Mouse (Mus musculus): Measurements from ENCODE around the gene Iqcf3.
A peak's percentile ranks its signal among the peaks of the same experiment; 100 is the strongest.

The Iqcf3 gene

DNA sequence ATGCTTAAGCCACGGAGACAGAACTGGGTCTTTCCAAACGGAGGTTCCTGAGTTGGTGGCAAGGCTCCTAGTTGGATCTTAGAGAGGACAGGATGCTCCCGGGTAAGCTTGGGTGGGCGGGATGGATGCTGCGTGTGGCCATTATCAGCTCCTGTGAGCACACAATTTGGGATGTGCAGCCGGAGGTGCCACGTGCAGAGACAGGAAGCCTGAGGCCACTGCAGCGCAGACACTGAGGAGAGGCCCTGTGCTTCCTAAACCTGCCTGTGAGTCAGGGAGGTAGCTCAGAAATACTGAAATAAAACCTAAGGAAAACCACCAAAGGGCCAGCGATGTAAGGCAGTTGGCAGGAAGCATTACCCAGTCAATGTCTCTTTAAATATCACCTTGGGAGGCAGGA is 91.7 kb downstream of the Iqcf3 start:
- DNase-seq, result peak; percentile 36

DNA sequence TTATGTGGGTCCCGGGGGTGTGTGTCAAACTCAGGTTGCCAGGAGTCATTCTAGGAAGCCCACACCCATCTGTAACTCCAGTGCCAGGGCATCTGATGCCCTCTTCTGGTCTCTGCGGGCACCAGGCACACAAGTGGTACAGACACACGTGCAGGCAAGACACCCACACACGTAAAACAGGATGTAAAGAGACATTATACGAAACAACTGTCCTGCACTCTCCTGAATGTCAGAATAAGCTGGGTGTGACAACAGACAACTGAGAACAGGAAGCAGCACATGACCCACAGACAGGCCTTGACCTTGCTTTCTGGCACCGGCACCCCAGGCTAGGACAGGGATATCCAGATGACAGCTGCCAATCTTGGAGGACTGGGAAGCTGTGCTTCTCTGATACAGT is 92.1 kb downstream of the Iqcf3 start:
- peak; percentile 53 for DNase-seq

DNA sequence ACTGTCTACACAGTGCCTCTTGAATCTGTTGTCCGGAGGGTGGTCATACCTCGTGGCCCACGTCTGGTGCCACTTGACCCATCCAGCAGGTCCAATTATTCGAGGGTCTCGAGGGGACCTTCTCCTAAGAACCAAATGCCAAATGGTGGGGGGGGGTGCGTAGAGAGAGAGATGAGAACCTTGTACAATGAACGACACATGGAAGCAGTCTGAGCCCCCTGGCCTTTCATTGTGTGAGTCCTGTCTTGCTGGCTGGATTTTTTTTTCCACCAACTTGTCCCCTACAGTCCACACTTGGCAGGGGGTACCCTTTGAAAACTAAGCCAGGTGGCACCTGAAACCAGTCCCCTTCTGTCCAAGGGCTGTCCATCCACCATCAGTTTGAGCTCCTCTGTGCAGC is 93.7 kb downstream of the Iqcf3 start:
- DNase-seq, result peak; percentile 38

DNA sequence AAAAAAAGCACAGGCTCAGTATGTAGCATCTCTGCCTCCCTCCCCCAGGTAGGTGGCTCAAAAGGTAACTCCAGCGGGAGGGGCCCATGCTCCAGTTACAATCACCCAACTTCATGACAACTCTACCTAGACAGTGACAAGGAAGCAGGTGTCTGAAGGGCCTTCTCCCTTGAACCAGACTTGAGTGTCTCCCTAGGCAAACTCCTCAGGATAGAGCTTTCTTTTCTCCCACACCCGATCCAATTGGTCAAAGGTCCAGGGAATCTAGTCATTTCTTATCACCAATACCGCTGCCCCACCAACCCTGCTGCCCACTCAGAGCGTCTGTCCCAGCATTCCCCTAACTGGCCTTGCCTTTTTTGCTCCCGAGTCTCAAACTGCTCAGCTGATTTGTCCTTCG is 94.7 kb downstream of the Iqcf3 start:
- DNase-seq, result peak; percentile 50

DNA sequence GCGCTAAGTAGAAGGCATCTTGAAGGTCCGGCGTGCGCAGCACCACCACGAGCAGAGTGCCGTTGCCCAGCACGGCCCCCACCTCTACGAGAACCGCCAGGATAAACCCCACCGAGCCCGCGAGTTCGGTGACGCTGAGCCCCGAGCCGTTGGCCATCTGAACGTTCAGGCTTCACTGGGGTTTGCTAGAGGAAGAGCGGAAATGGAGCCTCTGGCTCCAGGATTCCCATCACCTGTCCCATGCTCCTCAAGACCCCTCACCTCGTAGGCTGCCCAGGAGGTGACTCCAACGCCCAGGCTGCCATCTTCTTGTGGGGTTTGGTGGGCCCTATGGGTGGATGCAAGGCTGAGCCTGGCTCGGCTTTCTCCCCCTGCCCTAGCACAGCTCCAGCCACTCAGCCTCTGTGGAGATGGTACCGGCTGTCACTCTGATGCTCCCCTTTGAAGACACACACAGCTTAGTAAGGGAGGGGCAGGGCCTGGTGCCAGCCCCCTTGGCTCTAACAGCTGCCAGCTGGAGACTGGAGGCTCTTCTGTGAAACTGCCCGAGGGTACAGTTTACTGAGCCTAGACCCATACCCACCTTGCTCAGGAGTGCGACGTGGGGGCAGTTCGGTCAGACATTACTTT is 95.7 kb downstream of the Iqcf3 start, which contains the start of gene Gpr62:
Gpr62 (minus strand) TSS at position 368 of the 630 bp plus-strand sequence.
- DNase-seq, result peak; percentile 91

DNA sequence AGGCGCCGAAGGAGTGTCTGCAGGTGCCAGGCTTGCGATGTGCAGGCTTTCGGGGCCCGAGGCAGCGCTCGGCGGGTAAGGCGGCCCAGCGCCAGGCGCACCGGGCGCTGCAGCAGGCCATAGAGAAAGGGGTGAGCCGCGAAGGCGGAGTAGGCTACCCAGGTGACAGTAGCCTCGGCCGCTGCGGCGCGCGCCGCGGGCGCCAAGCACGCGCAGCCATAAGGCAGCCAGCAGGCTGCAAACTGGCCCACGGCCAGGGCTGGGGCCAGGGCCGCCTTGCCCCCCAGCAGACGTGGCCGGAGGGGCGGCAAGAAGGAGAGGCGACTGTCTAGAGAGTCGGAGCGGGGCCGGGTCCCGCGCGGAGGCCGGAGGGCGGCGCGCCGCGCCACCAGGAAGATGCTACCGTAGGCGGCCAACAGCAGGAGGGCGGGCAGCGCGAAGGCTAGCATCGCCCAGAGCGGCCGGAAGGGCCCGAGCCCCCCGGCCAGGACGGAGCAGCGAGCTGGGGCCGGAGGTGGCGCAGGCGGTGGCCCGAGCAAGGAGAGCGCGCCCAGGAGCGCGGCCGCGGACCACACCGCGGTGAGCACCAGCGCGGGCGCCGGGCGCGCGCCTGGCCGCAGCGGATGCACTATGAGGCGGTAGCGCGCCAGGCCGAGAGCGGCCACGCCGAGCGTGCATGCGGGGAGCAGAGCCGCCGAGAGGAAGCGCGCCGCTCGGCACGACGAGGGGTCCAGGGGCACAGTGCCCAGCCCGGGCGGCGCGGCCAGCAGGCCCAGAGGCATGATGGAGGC is 96.5 kb downstream of the Iqcf3 start:
- peak; percentile 94 for DNase-seq

DNA sequence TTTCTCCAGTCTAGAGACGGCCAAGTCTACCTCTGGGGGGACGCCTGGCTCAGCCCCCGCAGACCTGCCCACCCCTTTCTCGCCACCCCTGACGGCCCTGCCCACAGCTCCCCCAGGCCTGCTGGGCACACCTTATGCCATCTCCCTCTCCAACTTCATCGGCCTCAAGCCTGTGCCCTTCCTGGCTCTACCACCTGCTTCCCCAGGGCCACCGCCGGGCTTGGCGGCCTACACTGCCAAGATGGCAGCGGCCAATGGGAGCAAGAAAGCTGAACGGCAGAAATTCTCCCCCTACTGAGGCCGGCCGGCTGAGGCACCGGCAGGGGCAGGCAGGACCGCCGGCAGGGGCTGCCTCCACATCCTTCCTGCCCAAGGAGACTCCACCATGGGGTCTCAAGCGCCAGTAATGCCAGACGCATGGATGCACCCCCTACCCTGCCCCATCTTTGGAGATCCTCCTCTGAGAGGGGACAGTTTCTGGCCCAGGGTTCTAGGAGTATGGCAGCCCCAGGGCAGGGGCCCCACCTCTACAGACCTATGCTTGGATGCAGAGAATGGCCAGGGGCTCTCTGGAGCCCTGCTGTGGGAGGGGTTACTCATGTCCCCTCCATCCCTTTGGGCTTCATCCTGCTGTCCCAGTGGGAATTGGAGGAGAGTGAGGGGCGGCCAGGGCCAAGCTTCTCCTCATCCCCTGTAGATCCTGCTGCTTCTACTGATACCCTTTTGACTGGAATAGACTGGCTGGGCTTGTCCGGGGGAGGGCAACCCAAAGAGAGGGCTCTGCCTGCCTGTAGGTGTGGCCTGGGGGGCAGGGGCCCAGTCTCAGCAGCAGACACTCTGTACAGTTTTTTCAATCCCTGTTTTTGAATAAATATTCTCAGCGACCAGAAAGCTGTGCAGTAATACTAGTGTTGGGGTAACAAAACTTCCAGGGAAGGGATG is 98.0 kb downstream of the Iqcf3 start:
- peak; percentile 95 for DNase-seq

DNA sequence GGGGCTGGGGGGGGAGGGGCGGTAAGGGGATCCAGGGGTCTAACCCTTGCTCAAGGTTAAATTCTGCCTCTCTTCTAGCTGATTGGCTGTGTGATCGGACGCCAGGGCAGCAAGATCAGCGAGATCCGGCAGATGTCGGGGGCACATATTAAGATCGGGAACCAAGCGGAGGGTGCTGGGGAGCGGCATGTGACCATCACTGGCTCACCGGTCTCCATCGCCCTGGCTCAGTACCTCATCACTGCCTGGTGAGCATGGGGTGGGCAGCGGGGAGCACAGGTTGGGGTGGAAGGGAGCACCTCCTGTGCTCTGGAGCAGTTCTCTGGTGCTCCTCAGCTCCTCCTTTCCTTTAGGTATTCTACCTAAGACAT is 99.0 kb downstream of the Iqcf3 start:
- DNase-seq, result peak; percentile 74

DNA sequence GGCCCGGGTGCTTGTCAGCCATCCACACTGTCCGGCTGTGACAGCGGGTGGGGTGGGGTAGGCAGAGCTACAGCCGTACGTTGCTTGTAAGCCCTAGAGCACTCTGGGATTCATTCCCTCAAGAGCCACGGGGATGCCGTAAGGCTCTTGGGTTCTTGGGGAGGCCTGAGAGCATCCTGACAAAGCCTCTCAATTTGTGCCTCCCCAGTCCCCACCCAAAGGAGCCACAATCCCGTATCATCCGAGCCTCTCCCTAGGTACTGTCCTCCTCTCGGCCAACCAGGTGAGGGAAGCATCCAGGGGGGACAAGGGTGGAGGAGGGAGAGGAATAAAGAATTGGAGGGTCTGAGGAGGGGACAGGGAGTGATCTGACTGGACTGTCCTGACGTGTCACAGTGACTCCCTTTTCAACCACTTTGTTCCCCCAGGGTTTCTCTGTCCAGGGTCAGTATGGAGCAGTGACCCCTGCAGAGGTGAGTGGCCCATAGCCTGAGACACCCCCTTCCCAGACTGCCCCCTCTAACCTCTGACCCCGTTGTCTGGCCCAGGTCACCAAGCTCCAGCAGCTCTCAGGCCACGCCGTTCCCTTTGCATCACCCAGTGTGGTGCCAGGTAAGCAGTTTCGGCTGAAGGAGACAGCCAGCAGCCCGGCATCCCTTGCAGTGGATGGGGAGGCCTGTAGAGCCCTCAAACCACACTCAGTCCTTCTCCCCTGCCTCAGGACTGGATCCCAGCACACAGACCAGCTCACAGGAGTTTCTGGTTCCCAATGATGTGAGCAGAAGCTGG is 99.6 kb downstream of the Iqcf3 start:
- peak; percentile 80 for DNase-seq

DNA sequence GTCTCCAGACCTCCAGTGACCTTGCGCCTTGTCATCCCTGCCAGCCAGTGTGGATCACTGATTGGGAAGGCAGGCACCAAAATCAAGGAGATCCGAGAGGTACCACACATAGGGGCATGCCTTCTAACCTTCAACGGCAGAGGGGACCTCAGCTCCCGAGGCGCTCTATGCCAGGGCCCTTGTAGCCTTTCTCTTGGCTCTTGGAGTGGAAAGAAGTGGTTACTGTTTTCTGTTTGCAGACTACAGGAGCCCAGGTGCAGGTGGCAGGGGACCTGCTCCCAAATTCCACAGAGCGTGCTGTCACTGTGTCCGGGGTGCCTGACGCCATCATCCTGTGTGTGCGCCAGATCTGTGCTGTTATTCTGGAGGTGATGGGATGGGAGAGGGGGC is 100.4 kb downstream of the Iqcf3 start:
- peak; percentile 71 for DNase-seq

DNA sequence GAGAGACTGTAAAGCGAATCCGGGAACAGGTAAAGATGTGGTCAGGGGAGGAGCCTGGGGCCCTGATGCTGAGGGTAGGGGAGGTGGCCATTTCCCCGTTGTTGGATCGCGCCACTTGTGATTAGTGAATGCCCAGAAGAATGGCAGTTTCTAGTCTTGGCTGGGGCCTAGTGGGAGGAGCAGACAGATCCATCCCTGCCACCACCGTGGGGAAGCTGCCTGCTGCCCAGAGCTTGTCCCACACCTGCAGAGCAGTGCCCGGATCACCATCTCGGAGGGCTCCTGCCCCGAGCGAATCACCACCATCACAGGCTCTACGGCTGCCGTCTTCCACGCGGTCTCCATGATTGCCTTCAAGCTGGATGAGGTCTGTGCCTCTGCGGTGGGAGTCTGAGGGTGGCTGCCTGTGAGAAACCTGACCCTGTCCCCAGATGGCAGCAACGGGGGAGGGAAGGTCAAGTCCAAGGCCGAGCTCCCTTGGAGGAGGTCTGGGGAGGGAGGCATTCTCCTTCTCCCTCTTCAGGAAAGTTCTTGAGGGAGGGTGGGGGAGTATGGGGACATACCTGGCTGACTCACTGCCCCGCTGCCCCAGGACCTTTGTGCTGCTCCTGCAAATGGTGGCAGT is 100.9 kb downstream of the Iqcf3 start:
- DNase-seq, result peak; percentile 89

DNA sequence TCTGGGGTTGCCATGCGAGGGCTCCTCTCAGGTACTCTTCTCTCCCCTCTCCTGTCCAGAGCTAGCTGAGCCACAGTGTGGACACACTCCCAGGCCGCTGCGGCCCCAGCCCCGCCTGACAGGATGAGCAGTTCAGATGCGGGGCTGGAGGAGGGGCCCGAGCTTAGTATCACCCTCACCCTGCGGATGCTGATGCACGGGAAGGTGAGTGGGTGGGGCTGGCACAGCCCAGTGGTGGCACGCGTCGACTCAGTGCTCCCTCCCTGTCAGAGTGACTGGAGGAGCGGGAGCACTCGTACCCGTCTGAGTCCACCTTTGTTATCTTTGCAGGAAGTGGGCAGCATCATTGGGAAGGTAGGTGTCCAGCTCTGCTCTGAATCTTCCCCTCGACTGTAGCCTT is 101.5 kb downstream of the Iqcf3 start:
- DNase-seq, result peak; percentile 79

DNA sequence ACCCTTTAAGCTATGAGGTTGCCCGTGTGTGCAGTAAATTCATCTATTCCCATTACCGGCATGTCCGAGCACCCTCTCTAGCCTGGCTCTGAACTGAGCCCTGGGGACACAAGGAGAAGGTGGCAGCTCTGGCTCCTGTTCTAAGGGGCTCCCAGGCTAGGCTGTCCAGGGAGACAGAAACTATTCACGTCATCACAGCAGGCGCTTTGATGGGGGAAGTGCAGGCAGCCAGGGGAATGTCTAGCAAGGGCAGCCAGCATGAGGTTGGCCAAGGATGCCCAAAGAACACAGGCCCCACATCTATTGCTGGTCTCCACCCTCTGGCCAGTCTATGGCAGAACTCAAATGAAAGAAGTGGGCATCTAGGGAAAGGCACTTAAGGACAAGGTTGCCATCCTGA is 103.5 kb downstream of the Iqcf3 start:
- DNase-seq, result peak; percentile 68

DNA sequence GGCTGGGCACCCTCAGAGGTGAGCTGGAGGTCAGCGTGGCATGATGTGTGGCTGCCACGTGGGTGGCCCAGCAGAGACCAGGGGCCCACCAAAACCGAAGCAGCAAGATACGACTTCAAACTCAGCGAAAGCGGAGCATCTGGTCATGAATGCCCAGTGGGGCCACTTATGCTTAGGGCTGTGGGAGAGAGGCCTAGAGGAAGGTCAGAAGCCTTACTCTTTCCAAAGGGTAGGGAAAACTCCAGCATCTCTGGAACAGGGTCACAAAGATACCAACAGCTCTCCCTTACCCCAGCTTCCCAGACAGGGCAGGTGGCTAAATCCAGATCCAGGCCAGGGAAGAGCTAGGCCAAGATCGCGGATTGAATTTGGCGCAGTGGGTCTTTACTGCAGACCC is 104.3 kb downstream of the Iqcf3 start:
- DNase-seq, result no peak

DNA sequence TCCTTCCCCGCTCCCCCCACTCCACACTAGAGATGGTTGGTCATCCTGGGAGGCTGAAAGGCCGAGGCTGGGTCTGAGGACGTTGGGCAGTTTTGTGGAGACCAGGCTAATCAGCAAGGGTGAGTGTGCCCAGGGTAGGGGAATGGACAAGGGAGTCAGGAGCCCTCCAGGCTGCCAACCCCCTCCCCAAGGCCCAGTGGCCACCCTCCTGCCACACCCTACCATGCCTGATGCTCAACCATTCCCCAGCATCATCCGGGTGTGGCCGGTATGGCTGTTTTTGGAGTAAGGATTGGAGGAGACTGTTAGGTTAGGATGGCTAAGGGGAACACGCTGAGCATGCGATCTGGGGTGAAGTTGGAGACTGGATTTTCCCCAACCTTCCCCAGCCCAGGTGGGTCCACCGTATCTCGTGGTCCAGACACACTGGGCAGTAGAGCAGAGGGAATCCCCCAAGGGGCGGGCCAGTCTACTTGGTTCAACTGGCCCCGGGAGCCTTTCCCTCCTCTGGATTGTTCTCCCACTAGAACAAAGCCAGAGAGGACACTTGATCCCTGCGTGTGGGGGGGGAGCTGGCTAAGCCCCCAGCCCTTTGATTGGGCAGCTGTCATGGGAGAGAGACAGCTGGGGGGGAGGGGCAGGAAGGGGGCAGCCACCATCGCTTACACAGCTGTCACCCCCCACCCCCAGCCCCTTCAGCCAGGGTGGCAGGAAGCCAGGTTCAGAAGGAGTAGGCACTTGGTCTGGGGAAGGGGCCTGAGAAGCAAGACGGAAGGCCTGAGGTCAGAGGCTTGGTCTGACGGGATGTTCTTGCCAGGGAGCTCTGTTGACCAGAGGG is 104.9 kb downstream of the Iqcf3 start:
- peak; percentile 74 for DNase-seq

DNA sequence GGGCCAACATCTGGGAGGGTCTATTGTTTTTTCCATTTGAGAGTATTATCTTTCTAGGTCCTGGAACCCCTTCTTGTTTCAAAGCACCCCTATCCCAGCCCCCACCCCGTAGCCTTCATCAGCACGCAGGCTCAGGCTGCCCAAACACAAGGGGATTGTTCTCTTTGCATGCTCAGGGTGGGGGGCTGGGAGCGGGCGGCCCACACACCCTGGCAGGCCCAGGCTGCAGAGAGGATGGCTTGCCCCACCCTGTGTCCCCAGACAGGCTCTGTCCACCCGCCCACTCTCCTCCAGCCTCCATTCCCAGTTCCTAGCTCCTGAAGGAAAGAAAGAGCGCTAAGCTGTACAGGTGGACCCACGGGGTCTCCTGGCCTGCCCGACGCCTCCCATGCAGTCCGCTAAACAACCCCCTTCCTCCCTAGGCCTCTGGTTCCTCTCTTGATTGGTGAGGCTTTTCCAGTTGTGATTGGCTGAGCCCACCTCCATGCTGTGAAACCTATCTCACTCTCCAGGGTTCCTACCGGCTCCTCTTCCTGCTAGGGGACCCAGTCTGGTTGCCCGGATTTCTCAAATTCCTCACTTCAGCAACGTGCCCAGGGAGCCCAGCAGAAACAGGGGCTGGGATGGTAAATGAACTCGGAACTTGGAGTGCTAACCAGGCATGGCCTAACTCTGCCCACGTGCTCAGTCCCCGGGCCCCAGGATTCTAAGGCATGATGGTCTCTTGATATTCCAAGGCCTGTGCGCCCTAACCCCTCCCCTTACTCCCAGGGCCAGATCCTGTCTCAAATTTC is 106.3 kb downstream of the Iqcf3 start:
- DNase-seq, result peak; percentile 64

DNA sequence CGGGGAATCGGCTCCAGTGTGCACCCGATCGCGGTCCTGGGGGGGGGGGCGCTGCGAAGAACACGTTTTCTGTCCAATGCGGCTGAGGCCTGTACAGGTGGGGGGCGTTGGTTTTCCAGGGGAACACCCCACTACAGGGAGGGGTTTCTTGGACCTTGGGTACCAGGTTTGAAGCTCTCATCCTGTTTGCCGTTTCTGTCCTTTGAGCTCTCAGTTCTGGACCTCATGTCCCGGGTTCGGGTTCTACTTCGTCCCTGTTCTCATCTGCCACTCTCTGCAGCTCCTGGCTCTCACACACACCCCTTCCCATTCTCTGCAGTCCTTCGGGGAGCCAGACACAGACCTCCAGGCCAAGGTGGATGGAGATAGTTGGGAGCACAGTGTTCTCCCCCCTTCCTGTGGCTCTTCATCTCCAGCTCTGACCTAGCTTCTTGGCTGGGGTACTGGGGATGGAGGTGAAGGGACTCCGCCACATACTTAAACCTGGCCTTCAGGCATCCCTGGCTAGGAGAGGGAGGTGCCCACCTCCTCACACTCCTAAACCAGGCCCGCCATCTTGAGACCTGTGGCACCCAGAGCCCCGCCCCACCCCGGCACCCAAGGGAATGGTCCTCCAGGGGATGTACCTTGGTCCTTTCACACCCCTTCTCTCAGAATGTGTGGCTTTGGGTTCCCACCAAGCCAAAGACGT is 107.2 kb downstream of the Iqcf3 start:
- peak; percentile 79 for DNase-seq

DNA sequence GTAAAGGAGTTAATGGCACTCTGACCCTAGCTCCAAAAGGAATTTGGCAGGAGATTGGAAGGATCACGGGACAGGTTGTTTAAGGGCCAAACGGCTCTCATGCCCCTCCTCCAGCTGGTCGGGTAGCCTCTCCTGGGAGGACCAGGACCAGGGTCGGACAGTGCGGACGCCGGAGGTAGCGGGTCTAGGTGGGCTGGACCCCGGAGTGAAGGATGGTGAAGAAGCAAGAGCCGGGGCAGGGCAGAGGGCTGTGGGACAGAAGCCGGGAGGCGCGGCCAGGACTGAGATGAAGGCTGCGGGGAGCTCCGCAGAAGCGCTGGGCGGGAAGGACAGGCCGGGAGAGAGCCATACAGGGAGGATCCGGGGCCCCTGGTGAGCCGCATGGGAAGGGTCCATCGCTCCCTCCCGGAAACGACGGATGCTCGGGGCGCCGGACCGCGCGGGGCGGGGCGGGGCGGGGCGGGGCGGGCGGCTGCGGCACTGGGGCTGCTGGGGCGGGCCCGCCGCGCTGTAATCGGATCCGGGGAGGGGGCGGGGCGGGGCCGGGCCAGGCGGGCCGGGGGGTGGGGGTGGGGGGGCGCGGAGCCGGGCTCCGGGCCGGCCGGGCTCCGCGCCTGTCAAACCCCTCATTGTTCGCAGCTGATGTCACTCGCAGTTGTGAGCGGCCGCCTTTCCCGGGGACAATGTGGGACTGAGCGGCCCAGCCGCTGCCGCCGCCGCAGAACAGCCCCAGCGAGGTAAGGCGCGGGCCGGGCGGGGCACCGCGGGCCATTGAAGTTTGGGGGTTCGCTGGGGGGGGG is 108.0 kb downstream of the Iqcf3 start, which contains the start of gene Pcbp4:
Pcbp4 (plus strand) TSS at position 21 of the 800 bp plus-strand sequence.
- peak; percentile 87 for DNase-seq

All from cerebellum, adult 9-11 months (tissue).